Mouse (Mus musculus): ENCODE measurements at regions not wholly inside any gene's neighbourhood (a gene's known extent, or its start where the extent isn't known, plus 50 kb on each side); places are given as distances from the start of the nearest gene placed in this dataset.

GRCm38 (mm10) chr7:68444426-68445095 is 170.9 kb downstream of the Fam169b start:
- in situ Hi-C loops (cut with MboI, MseI) = no loop called here

- in situ Hi-C loops (cut with MboI, MseI) = no loop called here
Observed at GRCm38 (mm10) chr7:68440661-68441150, 167.1 kb downstream of the Fam169b start.

- in situ Hi-C loops (cut with MboI, MseI) = no loop called here
Observed at GRCm38 (mm10) chr7:68428946-68429345, 155.3 kb downstream of the Fam169b start.

- in situ Hi-C loops (cut with MboI, MseI) = no loop called here
Observed at GRCm38 (mm10) chr7:68415890-68416289, 142.3 kb downstream of the Fam169b start.

GRCm38 (mm10) chr7:68412786-68413185 is 139.1 kb downstream of the Fam169b start:
- in situ Hi-C loops (cut with MboI, MseI) = no loop called here
